Mouse (Mus musculus) kidney, adult 2 months (tissue): ENCODE measurements around the gene Crk. TPM values are rescaled to one million over a fixed set of nuclear protein-coding genes. Genes with fewer than 3 reads are reported as not detected.

ENCODE experiments used
- DNase-seq: peaks from one replicate; pipeline ENCODE4 v3.0.0; 2021
- H3K27ac ChIP-seq: fragments of 200-500 bp; 2 replicates; pipeline ENCODE4 v1.5.1; 2012; ENCODE audit warnings: low read depth, low read length, control low read depth, inconsistent platforms; ENCODE audit not compliant: insufficient read depth
- H3K27me3 ChIP-seq: fragments of 200-500 bp; replicated peaks from 2 replicates; pipeline ENCODE4 v1.6.1; 2012; ENCODE audit warnings: mild to moderate bottlenecking, moderate library complexity, low read length, inconsistent platforms; ENCODE audit not compliant: control insufficient read depth, insufficient read depth
- H3K36me3 ChIP-seq: fragments of 200-500 bp; 2 replicates; pipeline ENCODE4 v1.6.1; 2012; ENCODE audit warnings: mild to moderate bottlenecking, moderate library complexity, low read length, inconsistent platforms; ENCODE audit not compliant: control insufficient read depth, insufficient read depth
- H3K4me1 ChIP-seq: fragments of 200-500 bp; 2 replicates; pipeline ENCODE4 v1.6.1; 2011; ENCODE audit warnings: low read length; ENCODE audit not compliant: control insufficient read depth, insufficient read depth
- H3K4me3 ChIP-seq: fragments of 200-500 bp; 2 replicates; pipeline ENCODE4 v1.5.1; 2011; ENCODE audit warnings: mild to moderate bottlenecking, low read depth, low read length, control low read depth; ENCODE audit not compliant: insufficient read depth
- CTCF ChIP-seq: fragments of 200-500 bp; conservative IDR thresholded peaks from 2 replicates; pipeline ENCODE4 v1.5.1; 2011; ENCODE audit warnings: low read depth, mild to moderate bottlenecking, control low read depth, low read length, moderate library complexity, mixed read lengths; ENCODE audit not compliant: insufficient read depth, insufficient read length
- POLR2A ChIP-seq: fragments of 200-500 bp; IDR thresholded peaks from one replicate; pipeline ENCODE4 v1.6.1; 2011; ENCODE audit warnings: low read depth, low read length, control low read depth
- WGBS: fragments of 180-500 bp; shearing (Covaris S2); methylation state at CpG from one replicate; pipeline ENCODE4 v1.1.7; 2018; 5-methylcytosine and 5-hydroxymethylcytosine counted together
- polyA plus RNA-seq: library from polyadenylated mRNA; depleted of rRNA; stranded (reverse); fragments of >200 nt; gene quantifications from 2 replicates; pipeline ENCODE4 v1.2.3, GENCODE M21; 2012; rRNA removed

The Crk gene
- 48.4 and 62.4 TPM in 2 replicates for polyA plus RNA-seq

DNA sequence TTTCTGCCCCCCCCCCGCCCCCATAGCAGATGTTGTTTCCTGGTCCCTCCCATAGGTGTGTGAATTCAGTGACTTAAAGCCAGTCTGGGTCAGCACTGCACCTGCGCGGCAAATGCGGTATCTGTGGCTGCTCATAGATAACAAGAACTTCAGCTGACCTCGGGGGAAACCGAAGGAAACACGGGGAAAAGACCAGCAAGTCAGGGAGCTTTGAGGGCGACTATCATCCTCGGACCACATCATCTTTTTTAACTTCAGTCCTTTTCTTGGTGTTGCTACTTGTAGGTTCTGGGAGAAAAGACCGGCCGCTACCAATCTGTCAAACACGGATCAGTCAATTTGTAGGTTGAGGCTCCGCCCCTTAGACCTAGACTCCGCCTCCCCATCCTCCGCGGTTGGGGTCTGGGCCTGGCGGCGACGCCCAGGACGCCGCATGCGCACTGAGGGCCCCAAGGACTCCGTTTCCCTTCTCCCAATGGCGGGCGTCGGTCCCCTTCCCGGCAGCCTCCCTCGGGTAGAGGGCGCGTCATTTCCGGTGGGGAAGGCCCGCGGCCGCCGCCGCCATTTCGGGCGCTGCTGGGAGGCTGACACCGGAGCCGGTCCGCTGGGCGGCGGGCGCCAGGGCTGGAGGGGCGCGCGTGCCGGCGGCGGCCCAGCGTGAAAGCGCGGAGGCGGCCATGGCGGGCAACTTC lies at the start of gene Crk:
Gene Crk (plus strand): TSS at position 513 of the 692 bp plus-strand sequence.
- Histone ChIP-seq H3K4me3 (peak within 1 kb of the TSS; percentile 90), H3K36me3 (no peaks in the 10 kb centered on the region), H3K27ac (peak within 1 kb of the TSS; percentile 84), H3K4me1 (peaks cover 12% of the 10 kb centered on the region; the same call in 1 of the 2 replicates), H3K27me3 (no peaks in the 10 kb centered on the region)
- peak; percentile 99 for DNase-seq
- TF ChIP-seq CTCF (no peak), POLR2A (peak; percentile 40)
- WGBS: under 1% methylated on average over 55 of the region's 55 CpGs

DNA sequence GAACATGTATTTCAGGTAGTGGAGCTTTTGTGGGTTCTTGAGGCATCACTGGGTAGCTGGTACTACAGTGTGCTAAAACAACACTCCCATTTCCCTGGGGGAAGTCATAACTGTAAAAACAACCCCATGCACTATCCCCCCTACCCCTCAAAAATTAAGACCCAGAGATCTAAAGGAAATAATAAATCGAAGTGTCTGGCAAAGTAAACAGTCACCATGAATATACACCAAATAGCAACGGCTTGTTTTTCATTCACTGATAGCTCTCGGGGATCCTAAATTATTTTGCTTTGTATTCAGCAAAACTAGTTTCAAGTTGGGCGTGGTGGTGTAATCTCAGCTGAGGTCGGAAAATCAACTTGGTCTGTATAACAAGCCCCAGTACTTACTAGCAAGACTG lies 49.0 kb upstream of the Crk start:
- TF ChIP-seq POLR2A (no peak), CTCF (no peak)
- Histone ChIP-seq H3K4me1 (peaks cover 22% of the 10 kb centered on the region; the same call in 1 of the 2 replicates), H3K36me3 (peaks cover 2% of the 10 kb centered on the region), H3K4me3 (no peak overlapping the region), H3K27me3 (no peaks in the 10 kb centered on the region), H3K27ac (peak overlapping the region; percentile 73; the same call in 1 of the 2 replicates)
- DNase-seq: no peak
- WGBS: 5% methylated on average over 5 of the region's 5 CpGs

DNA sequence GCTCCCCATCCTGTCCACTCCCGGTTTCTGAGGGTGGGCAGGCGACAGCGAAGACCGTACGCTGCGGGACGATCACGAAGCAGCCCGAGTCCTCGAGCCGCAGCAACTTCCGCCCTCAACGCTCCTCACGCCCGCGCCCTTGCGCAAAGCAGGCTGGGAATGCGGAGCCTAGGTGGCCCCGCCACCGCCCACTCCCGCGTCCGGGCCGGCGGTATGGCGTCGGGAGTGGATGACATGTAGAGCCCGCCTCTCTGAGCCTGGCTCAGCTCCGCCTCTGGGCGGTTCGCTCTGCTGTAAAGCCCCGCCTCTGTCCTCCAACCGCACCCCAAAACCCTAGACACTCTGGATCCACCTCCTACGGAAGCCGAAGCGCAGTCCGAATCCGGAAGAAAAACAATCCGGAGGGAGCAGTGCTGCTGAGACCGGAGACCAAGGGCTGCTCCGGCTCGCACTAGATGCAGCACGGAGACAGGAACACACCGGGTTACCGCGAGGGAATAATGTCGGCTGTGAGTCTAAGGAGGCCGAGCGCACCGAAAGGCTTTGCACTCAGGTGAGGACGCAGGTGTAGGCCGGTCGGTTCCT lies 48.3 kb upstream of the Crk start, which contains the start of gene Inpp5k:
Gene Inpp5k (plus strand): TSS at position 344 of the 585 bp plus-strand sequence.
- peak within 1 kb of the TSS; percentile 79 for H3K4me3 ChIP-seq
- DNase-seq: peak; percentile 99
- peaks cover 18% of the 10 kb centered on the region; the same call in 1 of the 2 replicates for H3K4me1 ChIP-seq
- TF ChIP-seq CTCF (no peak), POLR2A (peak; percentile 82)
- no peaks in the 10 kb centered on the region for H3K27me3 ChIP-seq
- peaks cover 2% of the 10 kb centered on the region for H3K36me3 ChIP-seq
- H3K27ac ChIP-seq: peak within 1 kb of the TSS; percentile 73
- WGBS: under 1% methylated on average over 53 of the region's 53 CpGs

DNA sequence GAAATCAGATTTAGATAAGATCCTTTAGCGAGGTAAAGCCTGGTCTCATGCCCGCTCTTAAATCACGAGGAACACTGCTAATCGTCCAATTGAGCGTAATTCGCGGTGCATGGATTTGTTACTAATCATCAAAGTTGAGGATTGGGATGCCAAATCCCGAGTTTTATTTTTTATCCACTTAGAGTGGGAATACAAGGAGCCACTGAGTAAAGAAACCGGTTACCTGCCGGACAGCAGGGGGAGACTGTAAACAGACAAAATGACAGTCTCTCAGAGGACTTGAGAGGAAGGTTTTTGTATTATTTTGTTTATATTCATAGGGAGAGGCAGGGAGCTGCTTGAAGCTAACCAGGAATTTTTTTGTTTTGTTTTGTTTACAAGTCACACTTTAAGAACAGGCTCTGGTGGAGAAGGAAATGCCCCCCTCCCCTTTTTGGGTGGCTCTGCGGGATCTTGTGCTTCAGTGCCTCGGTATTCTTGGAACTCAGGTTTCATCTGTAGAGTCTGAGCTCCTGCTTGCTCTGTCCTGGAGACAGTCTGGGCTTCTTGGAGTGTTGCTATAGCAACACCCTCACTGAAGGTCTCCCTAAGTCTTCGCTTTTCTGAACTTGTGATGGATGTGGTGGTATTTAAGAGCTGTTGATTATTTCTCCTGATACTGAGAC lies 47.4 kb upstream of the Crk start:
- Histone ChIP-seq H3K4me1 (peaks cover 18% of the 10 kb centered on the region; the same call in 1 of the 2 replicates), H3K27me3 (no peaks in the 10 kb centered on the region), H3K27ac (peak overlapping the region; percentile 56), H3K4me3 (peak overlapping the region; percentile 79), H3K36me3 (peaks cover 2% of the 10 kb centered on the region)
- no peak for TF ChIP-seq POLR2A
- 0 out of 2 replicates have a peak, but pooled peaks have one; percentile 12 for TF ChIP-seq CTCF
- DNase-seq: peak; percentile 77
- 3% methylated on average over 13 of the region's 13 CpGs for WGBS

DNA sequence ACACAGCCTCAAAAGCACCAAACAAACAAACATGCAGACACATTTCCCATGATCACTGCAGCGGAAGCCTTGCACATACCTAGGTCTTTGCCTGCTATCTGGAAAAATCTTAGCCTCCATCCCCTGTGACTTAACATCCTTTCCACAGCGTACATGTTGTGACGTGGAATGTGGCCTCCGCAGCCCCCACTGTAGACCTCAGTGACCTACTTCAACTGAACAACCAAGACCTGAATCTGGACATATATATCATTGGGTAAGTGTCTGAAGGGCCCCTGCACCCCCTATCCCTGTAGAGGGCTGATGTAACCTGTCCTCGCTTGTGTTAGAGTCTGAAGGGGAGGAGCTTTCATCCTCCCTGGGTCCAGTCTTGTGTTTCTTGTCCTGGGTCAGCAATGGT lies 46.1 kb upstream of the Crk start:
- no peak for TF ChIP-seq CTCF
- TF ChIP-seq POLR2A: no peak
- 90% methylated on average over 5 of the region's 5 CpGs for WGBS
- Histone ChIP-seq H3K27me3 (no peaks in the 10 kb centered on the region), H3K27ac (no peak overlapping the region), H3K4me3 (no peak overlapping the region), H3K36me3 (no peaks in the 10 kb centered on the region; the same call in 1 of the 2 replicates), H3K4me1 (peaks cover 18% of the 10 kb centered on the region; the same call in 1 of the 2 replicates)
- no peak for DNase-seq

DNA sequence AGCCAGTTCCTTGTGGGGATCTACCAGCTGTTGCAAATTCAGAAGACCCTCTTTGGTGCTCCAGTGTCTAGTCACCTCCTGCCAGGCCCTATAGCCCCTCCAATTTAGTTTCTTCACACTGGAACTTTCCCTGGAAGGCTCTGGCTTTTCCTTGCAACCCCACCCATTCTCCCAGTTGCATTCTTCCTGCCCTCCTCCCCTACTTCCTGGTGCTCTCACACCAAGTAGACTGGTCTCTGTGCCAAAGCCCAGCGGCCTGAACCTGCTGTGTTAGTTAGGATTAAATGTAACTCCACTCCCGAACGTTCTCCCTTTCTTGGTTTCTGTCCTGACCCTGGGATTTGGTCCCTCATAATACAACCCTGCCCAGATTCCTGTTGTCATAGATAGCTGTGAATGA lies 44.3 kb upstream of the Crk start:
- Histone ChIP-seq H3K36me3 (no peaks in the 10 kb centered on the region; the same call in 1 of the 2 replicates), H3K27ac (peak overlapping the region; percentile 59), H3K27me3 (no peaks in the 10 kb centered on the region), H3K4me1 (peaks cover 18% of the 10 kb centered on the region; the same call in 1 of the 2 replicates), H3K4me3 (no peak overlapping the region)
- no peak for TF ChIP-seq CTCF
- no peak for TF ChIP-seq POLR2A
- DNase-seq: peak; percentile 50
- WGBS: 26% methylated on average over 3 of the region's 3 CpGs
